Mouse (Mus musculus) thymus, adult 2 months (tissue): ENCODE measurements around the gene Anp32b.

Experiments used
- CTCF ChIP-seq: fragments of 200-500 bp; IDR thresholded peaks from 2 replicates; pipeline ENCODE4 v1.5.1; 2012; ENCODE audit warnings: mild to moderate bottlenecking, control low read depth, low read length, moderate library complexity, borderline replicate concordance; ENCODE audit not compliant: control insufficient read depth, poor library complexity, insufficient read depth; ENCODE audit errors: extremely low read depth
- POLR2A ChIP-seq: fragments of 200-500 bp; IDR thresholded peaks from 2 replicates; pipeline ENCODE4 v1.6.1; 2012; ENCODE audit warnings: mild to moderate bottlenecking, low read length, control low read depth, moderate library complexity; ENCODE audit not compliant: control insufficient read depth, poor library complexity, insufficient read depth; ENCODE audit errors: extremely low read depth

DNA sequence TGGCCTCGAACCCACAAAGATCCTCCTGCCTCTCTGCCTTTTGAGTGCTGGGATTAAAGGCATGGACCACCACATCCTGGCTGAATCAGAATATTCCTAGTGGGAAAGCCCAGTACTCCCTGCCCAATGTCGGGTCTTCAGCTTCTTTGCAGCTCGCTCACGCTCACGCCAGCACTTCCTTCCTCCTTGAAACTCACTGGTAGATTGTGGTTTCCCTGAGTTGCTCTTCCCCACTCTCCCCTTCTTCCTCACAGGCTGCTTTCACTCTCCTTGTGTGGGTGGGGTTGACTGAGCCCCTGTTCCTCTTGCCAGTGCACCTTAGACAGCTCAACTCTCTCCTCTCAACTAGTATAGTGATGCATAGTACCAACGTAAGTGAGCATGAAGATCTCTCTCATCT, 39.2 kb upstream of the Anp32b start:
- TF ChIP-seq POLR2A: no peak
- no peak for TF ChIP-seq CTCF
